Mouse (Mus musculus) MEL (cell line): ENCODE measurements around the gene Teddm1a.

ENCODE experiments used
- BHLHE40 ChIP-seq: IDR thresholded peaks from 2 replicates; pipeline ENCODE4 v1.6.1; 2012; ENCODE audit warnings: low read depth, mild to moderate bottlenecking, inconsistent platforms, low read length, improper control_type of control experiment, borderline replicate concordance
- CHD2 ChIP-seq: IDR thresholded peaks from 2 replicates; pipeline ENCODE4 v1.6.1; 2011; ENCODE audit warnings: low read length, improper control_type of control experiment
- GATA1 ChIP-seq: IDR thresholded peaks from 2 replicates; pipeline ENCODE4 v1.6.1; 2011; ENCODE audit warnings: low read depth, low read length, improper control_type of control experiment
- SMC3 ChIP-seq: IDR thresholded peaks from 2 replicates; pipeline ENCODE4 v1.6.1; 2011; ENCODE audit warnings: low read depth, low read length, improper control_type of control experiment

DNA sequence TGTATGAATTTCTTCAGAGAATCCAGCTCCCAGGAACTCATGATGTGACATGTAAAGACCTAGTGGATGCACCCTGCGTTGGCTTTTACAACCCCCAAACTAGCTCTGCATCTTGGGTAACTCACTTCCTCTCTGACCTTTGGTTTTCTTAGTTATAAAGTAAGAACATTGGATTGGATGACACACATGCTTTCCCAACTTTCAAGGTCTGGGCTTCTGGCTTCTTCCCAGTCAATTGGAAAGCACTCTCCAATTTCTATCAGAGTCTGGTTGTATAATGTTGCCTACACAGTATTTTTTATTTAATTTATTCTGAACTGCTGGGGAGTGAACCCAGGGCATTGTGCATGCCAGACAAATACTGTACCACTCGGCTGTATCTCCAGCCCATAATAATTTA lies 38.9 kb downstream of the Teddm1a start:
- TF ChIP-seq SMC3 (no peak), BHLHE40 (no peak), CHD2 (no peak), GATA1 (no peak)
